29 mouse cellular contexts compared by ENCODE assay signal in genomic region chr12:106102003-106102402, GRCm38 (mm10).
DNase-seq lines count a peak whose midpoint lies in the region; ATAC-seq and TF ChIP-seq lines count a peak whose summit lies in the region.
"Had no signal": no experiment of that assay in that cellular context is flagged by ENCODE, and none has a peak within 500 bp of the region (broad histone marks: within the 10 kb centered on the region; RNA-seq: fewer than 3 reads in every experiment).

No protein-coding gene starts in this region.

- ATAC-seq in hindbrain, postnatal 0 days: no peak
- ATAC-seq in hindbrain, embryonic 16.5 days: no peak
- ATAC-seq in liver, postnatal 0 days: no peak
- ATAC-seq in liver, embryonic 11.5 days (replicated peaks; ENCODE audit: low FRiP score): no peak
- ATAC-seq: inflammation-experienced regulatory T-cells, adult 6 months had no signal

- H3K4me3 ChIP-seq in hindbrain, postnatal 0 days (ENCODE audit: low read length): no peak overlapping the region
- no peak overlapping the region for H3K4me3 ChIP-seq in hindbrain, embryonic 16.5 days (ENCODE audit: low read length)
- H3K4me3 ChIP-seq in liver, postnatal 0 days (ENCODE audit: low read depth, low read length): no peak overlapping the region
- H3K4me3 ChIP-seq in liver, embryonic 11.5 days (ENCODE audit: low read depth, low read length): no peak overlapping the region
- H3K4me3 ChIP-seq: forebrain, embryonic 12.5 days; hindbrain, embryonic 12.5 days; limb, embryonic 15.5 days; midbrain, embryonic 12.5 days; neural tube, embryonic 13.5 days; stomach, embryonic 15.5 days had no signal

- peak; percentile 46; the same call in 1 of the 2 replicates for TF ChIP-seq CTCF in hindbrain, postnatal 0 days (IDR thresholded peaks at IDR 0.05; ENCODE audit: low read depth)
- TF ChIP-seq CTCF in liver, postnatal 0 days (IDR thresholded peaks at IDR 0.05; ENCODE audit: low read depth): peak; percentile 23

- H3K4me1 ChIP-seq in hindbrain, postnatal 0 days (ENCODE audit: insufficient read depth, low read length): peaks cover 4% of the 10 kb centered on the region; the same call in 1 of the 2 replicates
- peaks cover 9% of the 10 kb centered on the region; the same call in 1 of the 2 replicates for H3K4me1 ChIP-seq in hindbrain, embryonic 16.5 days (ENCODE audit: control insufficient read depth, insufficient read depth, low read depth, low read length)
- no peaks in the 10 kb centered on the region for H3K4me1 ChIP-seq in liver, postnatal 0 days (ENCODE audit: insufficient read depth)
- H3K4me1 ChIP-seq in liver, embryonic 11.5 days (replicated peaks; ENCODE audit: control insufficient read depth, insufficient read depth, low read length): no peaks in the 10 kb centered on the region
- H3K4me1 ChIP-seq: stomach, embryonic 15.5 days had no signal

- no peak overlapping the region for H3K27ac ChIP-seq in hindbrain, postnatal 0 days
- H3K27ac ChIP-seq in hindbrain, embryonic 16.5 days (ENCODE audit: low read depth, low read length): no peak overlapping the region
- H3K27ac ChIP-seq in liver, postnatal 0 days (ENCODE audit: low read depth): no peak overlapping the region
- no peak overlapping the region for H3K27ac ChIP-seq in liver, embryonic 11.5 days (ENCODE audit: low read depth, low read length)
- H3K27ac ChIP-seq: forebrain, embryonic 12.5 days; hindbrain, embryonic 12.5 days; limb, embryonic 15.5 days; midbrain, embryonic 12.5 days; neural tube, embryonic 13.5 days; stomach, embryonic 15.5 days had no signal

- no peak for TF ChIP-seq EP300 in liver, postnatal 0 days (IDR thresholded peaks at IDR 0.05; ENCODE audit: low read depth)

- 96% methylated on average over 6 of the region's 6 CpGs for WGBS in hindbrain, postnatal 0 days
- 95% methylated on average over 6 of the region's 6 CpGs for WGBS in hindbrain, embryonic 16.5 days
- WGBS in liver, postnatal 0 days (ENCODE audit: insufficient replicate concordance): 92% methylated on average over 6 of the region's 6 CpGs
- 96% methylated on average over 6 of the region's 6 CpGs for WGBS in liver, embryonic 11.5 days

- no peak for DNase-seq in hindbrain, postnatal 0 days (ENCODE audit: low spot score)
- DNase-seq in liver, postnatal 0 days: no peak
- no peak for DNase-seq in liver, embryonic 11.5 days (ENCODE audit: low spot score)
- DNase-seq in ES-CJ7 (ENCODE audit: low read depth, low spot score): peak; percentile 42
- peak; percentile 68 for DNase-seq in ZHBTc4 (ENCODE audit: low read depth, low spot score)
- DNase-seq in right cerebral cortex, postnatal 14 days: no peak
- DNase-seq: adrenal gland, adult 2 months; B cell, adult 2 months; cerebellum, adult 11-12 months; cerebellum, postnatal 10 days; gastrocnemius, postnatal 14 days; heart, adult 18-20 months; kidney, adult 9 months; kidney, postnatal 25 days; left cerebral cortex, postnatal 4 days; lung, adult 18-20 months; lung, postnatal 14 days; right cerebral cortex, postnatal 4 days; thymus, adult 2 months; thymus, postnatal 4 days had no signal

- H3K36me3 ChIP-seq in hindbrain, postnatal 0 days (ENCODE audit: insufficient read depth, low read length): no peaks in the 10 kb centered on the region
- no peaks in the 10 kb centered on the region for H3K36me3 ChIP-seq in hindbrain, embryonic 16.5 days (ENCODE audit: control insufficient read depth, insufficient read depth, low read length)
- no peaks in the 10 kb centered on the region for H3K36me3 ChIP-seq in liver, postnatal 0 days (replicated peaks; ENCODE audit: insufficient read depth, low read length)
- H3K36me3 ChIP-seq in liver, embryonic 11.5 days (ENCODE audit: control insufficient read depth, insufficient read depth, low read length): no peaks in the 10 kb centered on the region
- H3K36me3 ChIP-seq: forebrain, embryonic 12.5 days; hindbrain, embryonic 12.5 days; limb, embryonic 15.5 days; midbrain, embryonic 12.5 days; neural tube, embryonic 13.5 days; stomach, embryonic 15.5 days had no signal

- H3K27me3 ChIP-seq in hindbrain, postnatal 0 days (ENCODE audit: insufficient read depth, low read length): no peaks in the 10 kb centered on the region
- H3K27me3 ChIP-seq in hindbrain, embryonic 16.5 days (replicated peaks; ENCODE audit: control insufficient read depth, insufficient read depth, low read length): no peaks in the 10 kb centered on the region
- no peaks in the 10 kb centered on the region for H3K27me3 ChIP-seq in liver, postnatal 0 days (ENCODE audit: insufficient read depth, low read length)
- H3K27me3 ChIP-seq in liver, embryonic 11.5 days (replicated peaks; ENCODE audit: control insufficient read depth, insufficient read depth, low read length): no peaks in the 10 kb centered on the region
- H3K27me3 ChIP-seq: CH12.LX; forebrain, embryonic 12.5 days; hindbrain, embryonic 12.5 days; limb, embryonic 15.5 days; midbrain, embryonic 12.5 days; neural tube, embryonic 13.5 days; stomach, embryonic 15.5 days had no signal

- H3K9me3 ChIP-seq in hindbrain, postnatal 0 days (ENCODE audit: low read length): no peaks in the 10 kb centered on the region
- H3K9me3 ChIP-seq in hindbrain, embryonic 16.5 days (ENCODE audit: control insufficient read depth, low read length): 0 out of 2 replicates have a peak, but pooled peaks cover 2% of the 10 kb centered on the region
- H3K9me3 ChIP-seq in liver, postnatal 0 days (ENCODE audit: low read length): no peaks in the 10 kb centered on the region
- no peaks in the 10 kb centered on the region for H3K9me3 ChIP-seq in liver, embryonic 11.5 days (ENCODE audit: control insufficient read depth, low read length)
- H3K9me3 ChIP-seq: forebrain, embryonic 12.5 days; hindbrain, embryonic 12.5 days; limb, embryonic 15.5 days; midbrain, embryonic 12.5 days; neural tube, embryonic 13.5 days; stomach, embryonic 15.5 days had no signal

- no peak overlapping the region for H3K4me2 ChIP-seq in hindbrain, postnatal 0 days (ENCODE audit: low read depth, low read length)
- no peak overlapping the region for H3K4me2 ChIP-seq in hindbrain, embryonic 16.5 days (ENCODE audit: low read length)
- no peak overlapping the region for H3K4me2 ChIP-seq in liver, postnatal 0 days (ENCODE audit: low read depth, low read length)
- H3K4me2 ChIP-seq in liver, embryonic 11.5 days: no peak overlapping the region
- H3K4me2 ChIP-seq: forebrain, embryonic 12.5 days; hindbrain, embryonic 12.5 days; limb, embryonic 15.5 days; midbrain, embryonic 12.5 days; neural tube, embryonic 13.5 days; stomach, embryonic 15.5 days had no signal

- H3K9ac ChIP-seq in hindbrain, postnatal 0 days (replicated peaks; ENCODE audit: low read length): no peak overlapping the region
- H3K9ac ChIP-seq in hindbrain, embryonic 16.5 days (ENCODE audit: low read depth, low read length): no peak overlapping the region
- no peak overlapping the region for H3K9ac ChIP-seq in liver, postnatal 0 days (replicated peaks)
- H3K9ac ChIP-seq in liver, embryonic 11.5 days (ENCODE audit: low read depth, low read length): no peak overlapping the region
- H3K9ac ChIP-seq: forebrain, embryonic 12.5 days; hindbrain, embryonic 12.5 days; limb, embryonic 15.5 days; midbrain, embryonic 12.5 days; neural tube, embryonic 13.5 days; stomach, embryonic 15.5 days had no signal

Comparison
In these comparisons a context has a peak if more than half of its experiments do, and no peak if none do; other contexts are left out.
1. DNase-seq: peak in ES-CJ7 (single experiment) and ZHBTc4 (single experiment); none in hindbrain, postnatal 0 days (single experiment), liver, postnatal 0 days (single experiment), liver, embryonic 11.5 days (single experiment) and right cerebral cortex, postnatal 14 days (single experiment).